Mouse (Mus musculus) testis, adult 2 months (tissue): ENCODE results near the gene Rela.

Experiments
- CTCF ChIP-seq: fragments of 200-500 bp; IDR thresholded peaks from 2 replicates; pipeline ENCODE4 v1.5.1; 2012; ENCODE audit warnings: low read depth, mild to moderate bottlenecking, inconsistent platforms, low read length, moderate library complexity; ENCODE audit not compliant: control insufficient read depth, insufficient read depth, insufficient replicate concordance
- POLR2A ChIP-seq: fragments of 200-500 bp; IDR thresholded peaks from 2 replicates; pipeline ENCODE4 v1.6.1; 2012; ENCODE audit warnings: low read depth, mild to moderate bottlenecking, inconsistent platforms, low read length, moderate library complexity; ENCODE audit not compliant: control insufficient read depth

DNA sequence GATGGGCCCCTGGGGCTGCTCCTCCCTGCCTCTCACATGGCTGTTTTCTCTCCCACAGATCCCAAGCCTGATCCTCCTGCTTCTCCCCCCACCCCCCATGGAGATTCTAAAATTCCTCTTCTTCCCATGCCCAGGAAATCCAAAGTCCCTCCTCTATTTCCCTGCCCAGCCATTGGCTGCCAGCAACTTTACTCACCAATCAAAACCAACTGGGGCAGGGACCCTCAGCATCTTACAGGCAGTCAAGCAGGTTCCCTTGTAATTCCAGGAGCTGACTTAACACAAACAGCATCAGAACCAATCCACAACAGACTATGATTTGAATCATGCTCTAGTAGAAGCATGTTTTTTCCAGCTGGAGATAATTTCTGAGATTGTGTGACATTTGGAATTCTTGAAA is 7.4 kb upstream of the Rela start:
- TF ChIP-seq POLR2A (no peak), CTCF (no peak)
